21 mouse cellular contexts compared by ENCODE assay signal in genomic region chr7:78922506-78922905, GRCm38 (mm10). TPM values are rescaled to one million over a fixed set of nuclear protein-coding genes. Genes with fewer than 3 reads are reported as not detected.
DNase-seq lines count a peak whose midpoint lies in the region; ATAC-seq and TF ChIP-seq lines count a peak whose summit lies in the region.
"Had no signal": no experiment of that assay in that cellular context is flagged by ENCODE, and none has a peak within 500 bp of the region (broad histone marks: within the 10 kb centered on the region; RNA-seq: fewer than 3 reads in every experiment).

No protein-coding gene starts in this region.

- ATAC-seq in stomach, embryonic 14.5 days (ENCODE audit: insufficient number of reproducible peaks, insufficient read depth, low FRiP score, low read depth): 0 out of 2 replicates have a peak, but pooled peaks have one; percentile 20
- ATAC-seq in stomach, postnatal 0 days (ENCODE audit: low FRiP score, low TSS enrichment): no peak
- ATAC-seq in kidney, embryonic 15.5 days (replicated peaks; ENCODE audit: low FRiP score): peak; percentile 57
- ATAC-seq in liver, embryonic 12.5 days: peak; percentile 36; the same call in 1 of the 2 replicates
- ATAC-seq: forebrain, embryonic 13.5 days had no signal

- no peaks in the 10 kb centered on the region for H3K27me3 ChIP-seq in stomach, embryonic 14.5 days (ENCODE audit: control insufficient read depth, insufficient read depth, low read length)
- no peaks in the 10 kb centered on the region for H3K27me3 ChIP-seq in stomach, postnatal 0 days (ENCODE audit: control insufficient read depth, insufficient read depth, low read length)
- no peaks in the 10 kb centered on the region; the same call in 1 of the 2 replicates for H3K27me3 ChIP-seq in kidney, embryonic 15.5 days
- peaks cover 30% of the 10 kb centered on the region for H3K27me3 ChIP-seq in liver, embryonic 12.5 days (replicated peaks)
- H3K27me3 ChIP-seq: forebrain, embryonic 13.5 days; limb, embryonic 13.5 days had no signal

- no peaks in the 10 kb centered on the region for H3K36me3 ChIP-seq in stomach, embryonic 14.5 days (ENCODE audit: control insufficient read depth, insufficient read depth, low read length)
- H3K36me3 ChIP-seq in stomach, postnatal 0 days (ENCODE audit: control insufficient read depth, insufficient read depth, low read length): no peaks in the 10 kb centered on the region
- no peaks in the 10 kb centered on the region for H3K36me3 ChIP-seq in kidney, embryonic 15.5 days
- no peaks in the 10 kb centered on the region for H3K36me3 ChIP-seq in liver, embryonic 12.5 days
- H3K36me3 ChIP-seq: limb, embryonic 13.5 days; midbrain, embryonic 10.5 days had no signal

- H3K4me1 ChIP-seq in stomach, embryonic 14.5 days (ENCODE audit: control insufficient read depth, insufficient read depth, low read length): no peaks in the 10 kb centered on the region
- H3K4me1 ChIP-seq in stomach, postnatal 0 days (replicated peaks; ENCODE audit: control insufficient read depth, insufficient read depth): no peaks in the 10 kb centered on the region
- 0 out of 2 replicates have a peak, but pooled peaks cover 7% of the 10 kb centered on the region for H3K4me1 ChIP-seq in kidney, embryonic 15.5 days
- peaks cover 4% of the 10 kb centered on the region; the same call in 1 of the 2 replicates for H3K4me1 ChIP-seq in liver, embryonic 12.5 days
- H3K4me1 ChIP-seq: forebrain, embryonic 13.5 days had no signal

- H3K9me3 ChIP-seq in stomach, embryonic 14.5 days (ENCODE audit: control insufficient read depth, low read depth, low read length): no peaks in the 10 kb centered on the region
- no peaks in the 10 kb centered on the region for H3K9me3 ChIP-seq in stomach, postnatal 0 days (ENCODE audit: control insufficient read depth, low read length)
- H3K9me3 ChIP-seq in kidney, embryonic 15.5 days (replicated peaks): no peaks in the 10 kb centered on the region
- no peaks in the 10 kb centered on the region for H3K9me3 ChIP-seq in liver, embryonic 12.5 days (replicated peaks)
- H3K9me3 ChIP-seq: forebrain, embryonic 13.5 days; limb, embryonic 13.5 days; midbrain, embryonic 10.5 days had no signal

- TF ChIP-seq CTCF in stomach, postnatal 0 days (IDR thresholded peaks at IDR 0.05; ENCODE audit: low read depth): no peak

- no peak overlapping the region for H3K27ac ChIP-seq in stomach, embryonic 14.5 days (ENCODE audit: low read length)
- no peak overlapping the region for H3K27ac ChIP-seq in stomach, postnatal 0 days (replicated peaks)
- peak overlapping the region; percentile 64 for H3K27ac ChIP-seq in kidney, embryonic 15.5 days
- H3K27ac ChIP-seq in liver, embryonic 12.5 days: peak overlapping the region; percentile 40; the same call in 1 of the 2 replicates
- H3K27ac ChIP-seq: forebrain, embryonic 13.5 days; hindbrain, embryonic 14.5 days; limb, embryonic 13.5 days; macrophage; midbrain, embryonic 10.5 days had no signal

- 63% methylated on average over 7 of the region's 7 CpGs for WGBS in stomach, embryonic 14.5 days
- 53% methylated on average over 7 of the region's 7 CpGs for WGBS in stomach, postnatal 0 days
- WGBS in kidney, embryonic 15.5 days: 64% methylated on average over 7 of the region's 7 CpGs
- 59% methylated on average over 7 of the region's 7 CpGs for WGBS in liver, embryonic 12.5 days (ENCODE audit: insufficient replicate concordance)

- no peak for DNase-seq in stomach, postnatal 0 days (ENCODE audit: low spot score)
- DNase-seq in yolk sac, embryonic 10.5 days (ENCODE audit: low spot score): peak; percentile 24
- no peak for DNase-seq in urinary bladder, postnatal 4 days (ENCODE audit: low spot score in 2 of 2)
- no peak for DNase-seq in left cerebral cortex, adult 8-10 months (ENCODE audit: low spot score in 2 of 2)
- DNase-seq in spleen, adult 12 weeks (ENCODE audit: low spot score): no peak
- DNase-seq: B cell, adult 2 months; cerebellum, adult 9-10 months; gastrocnemius, postnatal 10 days; heart, adult 18-20 months; heart, postnatal 36 days; layer of hippocampus, adult 9-11 months; right cerebral cortex, postnatal 4 days had no signal

- no peak overlapping the region for H3K4me3 ChIP-seq in stomach, embryonic 14.5 days (ENCODE audit: low read depth, low read length)
- no peak overlapping the region for H3K4me3 ChIP-seq in stomach, postnatal 0 days (ENCODE audit: low read depth, low read length)
- no peak overlapping the region for H3K4me3 ChIP-seq in kidney, embryonic 15.5 days (replicated peaks)
- no peak overlapping the region for H3K4me3 ChIP-seq in liver, embryonic 12.5 days
- H3K4me3 ChIP-seq: forebrain, embryonic 13.5 days; limb, embryonic 13.5 days; midbrain, embryonic 10.5 days had no signal

- no peak for TF ChIP-seq EP300 in stomach, postnatal 0 days (optimal IDR thresholded peaks at IDR 0.05)

- no peak overlapping the region for H3K9ac ChIP-seq in stomach, embryonic 14.5 days (replicated peaks; ENCODE audit: low read depth, low read length)
- H3K9ac ChIP-seq in stomach, postnatal 0 days (ENCODE audit: low read length): no peak overlapping the region
- no peak overlapping the region for H3K9ac ChIP-seq in kidney, embryonic 15.5 days
- H3K9ac ChIP-seq in liver, embryonic 12.5 days: no peak overlapping the region
- H3K9ac ChIP-seq: forebrain, embryonic 13.5 days; hindbrain, embryonic 14.5 days; limb, embryonic 13.5 days had no signal

- H3K4me2 ChIP-seq in stomach, embryonic 14.5 days (replicated peaks; ENCODE audit: low read depth, low read length): no peak overlapping the region
- H3K4me2 ChIP-seq in stomach, postnatal 0 days (replicated peaks; ENCODE audit: low read depth): no peak overlapping the region
- H3K4me2 ChIP-seq in kidney, embryonic 15.5 days: no peak overlapping the region
- no peak overlapping the region for H3K4me2 ChIP-seq in liver, embryonic 12.5 days
- H3K4me2 ChIP-seq: forebrain, embryonic 13.5 days; hindbrain, embryonic 14.5 days; limb, embryonic 13.5 days had no signal

RNA-seq across cellular contexts. Expression of gene Isg20, which starts 9.3 kb away (rescaled TPM):
- polyA plus RNA-seq in stomach, embryonic 14.5 days (2014; fragmentation: Nextera tagmentation; extraction: Ambion mirVana): 16.0 and 18.3 TPM in 2 replicates
- polyA plus RNA-seq in stomach, postnatal 0 days (2015; fragmentation: Nextera tagmentation; extraction: Ambion mirVana): 10.6 and 10.9 TPM in 2 replicates
- polyA plus RNA-seq in kidney, embryonic 15.5 days (2015; fragmentation: Nextera tagmentation; extraction: Ambion mirVana): 1.9 and 4.6 TPM in 2 replicates
- polyA plus RNA-seq in liver, embryonic 12.5 days (2016; fragmentation: Nextera tagmentation; extraction: Ambion mirVana): 7.7 and 9.2 TPM in 2 replicates
- total RNA-seq in left cerebral cortex, adult 8-10 months (2022): 1 to 10 TPM in 2 of 4 experiments, under 1 TPM in 1, not detected in 1; 0.57 to 1.5 (median 1.1) TPM
- polyA plus RNA-seq: embryonic facial prominence, embryonic 11.5 days; forebrain, embryonic 13.5 days had no signal

RNA-seq across cellular contexts. Expression of gene Aen, which starts 26.9 kb away (rescaled TPM):
- polyA plus RNA-seq in stomach, embryonic 14.5 days (2014; fragmentation: Nextera tagmentation; extraction: Ambion mirVana): 32.6 and 34.9 TPM in 2 replicates
- polyA plus RNA-seq in stomach, postnatal 0 days (2015; fragmentation: Nextera tagmentation; extraction: Ambion mirVana): 25.8 and 27.0 TPM in 2 replicates
- 47.1 and 47.9 TPM in 2 replicates for polyA plus RNA-seq in kidney, embryonic 15.5 days (2015; fragmentation: Nextera tagmentation; extraction: Ambion mirVana)
- 36.5 and 38.3 TPM in 2 replicates for polyA plus RNA-seq in liver, embryonic 12.5 days (2016; fragmentation: Nextera tagmentation; extraction: Ambion mirVana)
- 10 to 100 TPM; 20.1 to 24.7 (median 21.9) TPM for total RNA-seq in left cerebral cortex, adult 8-10 months (2022)

Comparison
In these comparisons a context has a peak if more than half of its experiments do, and no peak if none do; other contexts are left out.
1. H3K27ac ChIP-seq: peak in kidney, embryonic 15.5 days (single experiment) and liver, embryonic 12.5 days (single experiment); none in stomach, embryonic 14.5 days (single experiment) and stomach, postnatal 0 days (single experiment).